Mouse (Mus musculus) forebrain, embryonic 15.5 days (tissue): ENCODE results near the gene Slc27a2. TPM values are rescaled to one million over a fixed set of nuclear protein-coding genes. Genes with fewer than 3 reads are reported as not detected.
A peak's percentile ranks its signal among the peaks of the same experiment; 100 is the strongest.
"Not testable (repeated sequence)": the region's sequence is repeated elsewhere in the genome, so short reads cannot be mapped to it uniquely, and the experiment has no call there.

Experiments
- ATAC-seq: fragments of 200-750 bp; cut with Nextera tagmentation; replicated peaks from 2 replicates; pipeline ENCODE4 v1.8.0; 2017; ENCODE audit warnings: mild to moderate bottlenecking, moderate TSS enrichment, moderate library complexity
- H3K27ac ChIP-seq: fragments of 300-500 bp; sonication (generic); replicated peaks from 2 replicates; pipeline ENCODE4 v1.5.1; 2015; ENCODE audit warnings: mild to moderate bottlenecking, inconsistent platforms
- H3K27me3 ChIP-seq: fragments of 300-500 bp; sonication (generic); 2 replicates; pipeline ENCODE4 v1.6.1; 2015; ENCODE audit warnings: inconsistent platforms
- H3K36me3 ChIP-seq: fragments of 300-500 bp; sonication (generic); 2 replicates; pipeline ENCODE4 v1.6.1; 2015; ENCODE audit warnings: mild to moderate bottlenecking, inconsistent platforms
- H3K4me1 ChIP-seq: fragments of 300-500 bp; sonication (generic); 2 replicates; pipeline ENCODE4 v1.6.1; 2015; ENCODE audit warnings: inconsistent platforms
- H3K4me2 ChIP-seq: fragments of 300-500 bp; sonication (generic); replicated peaks from 2 replicates; pipeline ENCODE4 v1.6.1; 2015; ENCODE audit warnings: mild to moderate bottlenecking, inconsistent platforms
- H3K4me3 ChIP-seq: fragments of 300-500 bp; sonication (generic); 2 replicates; pipeline ENCODE4 v1.5.1; 2015; ENCODE audit warnings: mild to moderate bottlenecking, inconsistent platforms
- H3K9ac ChIP-seq: fragments of 300-500 bp; sonication (generic); replicated peaks from 2 replicates; pipeline ENCODE4 v1.6.1; 2015; ENCODE audit warnings: mild to moderate bottlenecking, inconsistent platforms
- H3K9me3 ChIP-seq: fragments of 300-500 bp; sonication (generic); 2 replicates; pipeline ENCODE4 v1.6.1; 2016; ENCODE audit warnings: inconsistent platforms
- whole genome bisulfite sequencing: fragments of 180-500 bp; shearing (Covaris S2); methylation state at CpG from one replicate; pipeline ENCODE4 v1.1.7; 2015; ENCODE audit warnings: mixed read lengths; 5-methylcytosine and 5-hydroxymethylcytosine counted together
- polyA plus RNA-seq: library from polyadenylated mRNA; unstranded; fragments of >200 nt; fragmentation: Nextera tagmentation; extraction: Ambion mirVana; gene quantifications from 2 replicates; pipeline ENCODE4 v1.2.1, GENCODE M21; 2015

The Slc27a2 gene
- 4.3 and 4.5 TPM in 2 replicates for polyA plus RNA-seq

DNA sequence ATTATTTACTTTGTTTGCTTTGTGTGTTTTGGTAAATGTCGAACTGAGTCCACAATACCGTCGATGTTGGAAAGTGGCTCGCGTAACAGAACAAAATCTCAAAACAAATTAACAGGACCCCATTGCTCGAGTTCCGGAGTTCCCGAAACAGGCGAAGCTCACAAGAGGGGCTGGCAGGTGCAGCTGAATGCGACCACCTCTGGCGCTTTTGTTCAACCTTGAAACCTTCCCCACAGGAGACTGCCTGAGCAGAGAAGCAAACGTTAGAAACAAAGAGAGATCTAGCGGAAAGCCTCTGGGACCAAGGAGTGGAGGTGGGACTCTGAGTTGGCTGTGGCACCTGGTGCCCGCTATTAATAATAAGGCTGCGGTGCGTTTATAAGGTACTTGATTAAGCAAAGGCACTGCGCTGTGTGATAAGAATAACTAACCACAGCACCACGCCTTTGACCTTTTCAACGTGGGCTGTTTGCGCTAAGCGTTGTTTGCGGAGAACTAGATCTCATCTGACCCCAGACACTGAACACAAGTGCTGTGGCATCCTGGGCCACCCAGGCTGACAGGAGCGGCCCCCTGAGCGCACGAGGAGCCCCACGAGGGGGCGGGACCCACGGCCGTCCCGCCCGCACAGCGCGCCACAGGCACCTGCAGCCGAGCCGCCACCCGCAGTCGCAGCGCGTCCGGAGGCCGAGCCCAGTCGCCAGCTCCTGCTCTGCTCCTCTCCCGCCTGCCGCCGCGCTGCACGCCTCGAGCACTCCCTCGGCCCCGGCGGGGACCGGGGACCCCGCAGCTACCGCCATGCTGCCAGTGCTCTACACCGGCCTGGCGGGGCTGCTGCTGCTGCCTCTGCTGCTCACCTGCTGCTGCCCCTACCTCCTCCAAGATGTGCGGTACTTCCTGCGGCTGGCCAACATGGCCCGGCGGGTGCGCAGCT is at the start of gene Slc27a2:
Gene Slc27a2, plus strand, starts transcription at position 51 of the 934 bp plus-strand sequence.
- ATAC-seq = peak; percentile 89
- Histone ChIP-seq H3K27me3 (peaks cover 31% of the 10 kb centered on the region), H3K4me3 (peak within 1 kb of the TSS; percentile 71), H3K27ac (no peak within 1 kb of the TSS), H3K36me3 (no peaks in the 10 kb centered on the region), H3K9me3 (no peaks in the 10 kb centered on the region), H3K4me1 (peaks cover 11% of the 10 kb centered on the region), H3K9ac (peak within 1 kb of the TSS; percentile 54), H3K4me2 (peak within 1 kb of the TSS; percentile 96)
- WGBS = under 1% methylated on average over 61 of the region's 61 CpGs

DNA sequence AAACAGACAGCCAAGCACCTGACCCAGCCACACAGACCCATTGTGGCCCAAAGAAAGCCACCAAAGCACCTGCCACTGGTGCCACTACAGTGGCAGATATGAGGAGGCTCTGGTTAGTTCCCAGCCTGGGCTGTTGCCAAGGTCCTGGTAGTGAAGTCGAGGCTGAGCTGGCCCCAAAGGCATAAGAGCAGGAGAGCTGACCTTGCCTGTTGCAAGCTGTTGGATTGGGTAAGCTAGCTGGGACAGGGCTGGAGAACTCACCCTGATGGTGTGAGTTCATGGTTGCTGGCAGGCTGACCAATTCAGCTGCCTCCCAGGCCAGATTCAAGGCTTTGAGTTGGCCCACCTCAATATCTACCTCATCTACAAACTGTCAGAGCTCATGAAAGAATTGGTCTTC is 47.1 kb upstream of the Slc27a2 start:
- H3K9ac ChIP-seq = no peak overlapping the region
- H3K4me1 ChIP-seq = no peaks in the 10 kb centered on the region
- H3K36me3 ChIP-seq = no peaks in the 10 kb centered on the region
- 78% methylated on average over 1 of the region's 1 CpGs for WGBS
- ATAC-seq = no peak
- H3K4me2 ChIP-seq = no peak overlapping the region
- no peaks in the 10 kb centered on the region for H3K27me3 ChIP-seq
- no peaks in the 10 kb centered on the region for H3K9me3 ChIP-seq
- H3K4me3 ChIP-seq = no peak overlapping the region
- H3K27ac ChIP-seq = no peak overlapping the region

DNA sequence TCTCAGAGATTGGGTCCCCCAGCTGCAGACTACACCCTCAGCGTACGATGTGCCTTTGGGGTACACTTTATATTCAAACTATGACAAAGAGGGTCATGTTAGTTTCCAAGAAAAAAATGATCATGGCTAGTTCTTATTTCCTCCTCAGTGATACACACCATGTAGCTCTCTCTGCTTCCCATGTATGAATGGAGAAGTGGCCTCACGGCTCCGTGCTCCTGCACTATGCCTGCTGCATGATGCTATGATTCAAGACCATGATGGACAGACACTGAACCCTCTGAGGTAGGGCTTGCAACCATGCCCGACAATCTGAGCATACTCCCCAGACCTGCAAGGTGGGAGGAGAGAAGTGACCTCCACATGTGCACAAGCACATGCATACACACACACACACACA is 44.7 kb upstream of the Slc27a2 start:
- Histone ChIP-seq H3K27me3 (no peaks in the 10 kb centered on the region), H3K4me2 (no peak overlapping the region), H3K36me3 (no peaks in the 10 kb centered on the region), H3K27ac (no peak overlapping the region), H3K4me3 (no peak overlapping the region), H3K9ac (no peak overlapping the region), H3K4me1 (no peaks in the 10 kb centered on the region), H3K9me3 (no peaks in the 10 kb centered on the region)
- WGBS = 88% methylated on average over 5 of the region's 5 CpGs
- no peak for ATAC-seq

DNA sequence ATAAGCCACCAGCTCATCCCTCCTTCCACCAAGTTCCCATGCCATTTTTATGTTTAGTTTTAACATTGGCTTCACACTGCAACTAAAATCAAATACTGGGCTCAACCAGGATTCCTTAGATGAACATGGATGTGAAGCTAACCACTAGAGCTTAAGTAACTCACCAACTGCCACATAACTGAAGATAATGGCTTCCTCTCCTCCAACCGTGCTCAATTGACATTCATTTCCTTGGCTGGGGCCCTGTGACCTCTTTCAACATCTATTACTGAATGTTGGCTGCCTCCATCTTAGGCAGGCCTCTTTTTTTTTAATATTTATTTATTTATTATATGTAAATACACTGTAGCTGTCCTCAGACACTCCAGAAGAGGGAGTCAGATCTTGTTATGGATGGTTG is 44.0 kb upstream of the Slc27a2 start:
- Histone ChIP-seq H3K4me2 (no peak overlapping the region), H3K4me1 (no peaks in the 10 kb centered on the region), H3K9ac (no peak overlapping the region), H3K27me3 (no peaks in the 10 kb centered on the region), H3K27ac (no peak overlapping the region), H3K9me3 (no peaks in the 10 kb centered on the region), H3K4me3 (no peak overlapping the region), H3K36me3 (no peaks in the 10 kb centered on the region)
- WGBS = 68% methylated on average over 1 of the region's 1 CpGs
- ATAC-seq = no peak

DNA sequence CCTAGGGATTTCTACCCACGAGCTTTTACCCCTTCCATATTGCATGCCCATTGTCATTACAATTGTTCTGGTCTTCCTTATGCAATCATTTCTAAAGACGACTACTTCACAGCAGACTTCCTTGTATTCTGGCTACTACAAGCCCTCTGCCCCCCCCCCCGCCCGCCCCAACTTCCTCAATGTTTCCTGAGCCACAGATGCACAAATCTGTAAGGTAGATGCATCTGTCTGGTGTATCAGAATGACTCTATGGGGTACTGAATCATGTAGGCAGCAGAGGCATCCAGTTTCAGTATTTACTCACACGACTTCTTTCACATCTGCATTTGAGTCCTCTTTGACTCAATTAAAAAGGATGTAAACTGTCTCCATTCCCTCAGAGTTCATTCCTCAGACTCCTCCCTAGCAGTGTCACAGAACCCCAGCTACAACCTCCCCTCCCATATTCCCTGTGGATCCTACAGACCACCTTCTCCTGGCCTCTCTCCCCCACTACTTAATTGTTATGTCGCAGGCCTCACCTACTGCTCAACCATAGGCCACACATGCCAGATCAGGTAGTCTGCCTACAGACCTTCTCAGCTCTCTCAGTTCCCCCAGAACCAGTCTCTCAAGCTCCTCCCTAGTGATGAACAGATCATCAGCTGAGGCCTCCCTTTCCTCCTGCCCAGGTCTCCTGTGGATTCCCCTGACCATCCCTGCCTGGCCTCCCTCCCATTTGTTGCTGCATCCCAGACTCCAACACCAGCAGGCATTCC is 37.0 kb upstream of the Slc27a2 start:
- H3K4me1 ChIP-seq = no peaks in the 10 kb centered on the region
- no peaks in the 10 kb centered on the region for H3K36me3 ChIP-seq
- no peak overlapping the region for H3K4me2 ChIP-seq
- no peak overlapping the region for H3K9ac ChIP-seq
- no peak overlapping the region for H3K27ac ChIP-seq
- no peaks in the 10 kb centered on the region for H3K9me3 ChIP-seq
- H3K27me3 ChIP-seq = no peaks in the 10 kb centered on the region
- 78% methylated on average over 6 of the region's 6 CpGs for WGBS
- no peak for ATAC-seq
- no peak overlapping the region for H3K4me3 ChIP-seq

DNA sequence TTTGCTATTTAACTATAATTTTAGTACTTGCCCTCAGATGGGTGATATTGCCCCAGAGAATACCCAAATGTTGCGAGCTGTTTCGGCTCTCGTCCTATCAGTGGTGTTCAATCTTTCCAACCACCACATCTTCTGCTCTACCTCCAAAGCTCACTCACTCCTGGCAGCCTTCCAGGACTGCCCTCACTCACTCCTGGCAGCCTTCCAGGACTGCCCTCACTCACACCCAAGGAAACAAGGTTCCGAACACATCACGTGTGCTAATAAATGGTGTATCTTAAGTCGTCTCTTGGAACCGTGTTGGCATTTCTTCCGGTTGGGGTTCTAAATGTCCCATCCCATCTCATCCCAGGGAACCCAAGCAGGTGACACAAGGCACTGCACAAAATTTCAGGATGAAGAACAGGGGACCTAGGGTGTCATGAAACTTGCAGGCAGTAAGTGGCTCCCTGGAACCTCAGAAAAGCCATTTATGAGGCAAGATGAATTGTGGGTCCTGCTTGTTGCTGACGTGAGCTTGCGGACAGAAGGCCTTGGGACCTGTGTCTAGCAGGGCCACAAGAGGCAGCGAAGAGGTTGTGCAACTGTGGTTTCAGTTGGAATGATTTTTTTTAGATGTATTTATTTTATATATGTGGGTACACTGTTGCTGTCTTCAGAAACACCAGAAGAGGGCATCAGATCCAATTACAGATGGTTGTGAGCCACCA is 32.2 kb upstream of the Slc27a2 start:
- Histone ChIP-seq H3K4me3 (no peak overlapping the region), H3K4me2 (no peak overlapping the region), H3K27me3 (no peaks in the 10 kb centered on the region), H3K4me1 (no peaks in the 10 kb centered on the region), H3K36me3 (no peaks in the 10 kb centered on the region), H3K9me3 (no peaks in the 10 kb centered on the region), H3K27ac (no peak overlapping the region), H3K9ac (no peak overlapping the region)
- WGBS = 75% methylated on average over 11 of the region's 11 CpGs
- no peak for ATAC-seq

DNA sequence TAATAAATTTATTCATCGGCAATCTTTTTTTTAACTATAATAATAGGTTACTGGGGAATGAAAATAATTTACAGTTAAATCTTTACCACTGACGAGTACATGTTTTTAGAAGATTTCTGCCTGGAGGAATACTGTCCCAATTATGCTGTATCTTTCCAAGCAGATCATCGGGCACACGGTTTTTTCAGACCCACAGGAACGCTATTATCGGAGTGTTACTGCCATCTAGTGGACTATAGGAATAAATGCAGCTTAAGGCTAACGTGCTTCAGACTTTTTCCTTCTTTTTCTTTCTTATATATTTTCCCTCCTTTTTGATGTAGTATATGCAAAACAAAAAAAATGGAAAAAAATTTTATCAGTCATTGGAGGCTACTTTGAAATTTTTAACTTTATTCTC is 31.4 kb upstream of the Slc27a2 start:
- Histone ChIP-seq H3K4me1 (no peaks in the 10 kb centered on the region), H3K9ac (no peak overlapping the region), H3K4me2 (no peak overlapping the region), H3K27ac (no peak overlapping the region), H3K4me3 (no peak overlapping the region), H3K9me3 (no peaks in the 10 kb centered on the region), H3K27me3 (no peaks in the 10 kb centered on the region), H3K36me3 (no peaks in the 10 kb centered on the region)
- peak; percentile 80; the same call in 1 of the 2 replicates for ATAC-seq
- 14% methylated on average over 7 of the region's 7 CpGs for WGBS

DNA sequence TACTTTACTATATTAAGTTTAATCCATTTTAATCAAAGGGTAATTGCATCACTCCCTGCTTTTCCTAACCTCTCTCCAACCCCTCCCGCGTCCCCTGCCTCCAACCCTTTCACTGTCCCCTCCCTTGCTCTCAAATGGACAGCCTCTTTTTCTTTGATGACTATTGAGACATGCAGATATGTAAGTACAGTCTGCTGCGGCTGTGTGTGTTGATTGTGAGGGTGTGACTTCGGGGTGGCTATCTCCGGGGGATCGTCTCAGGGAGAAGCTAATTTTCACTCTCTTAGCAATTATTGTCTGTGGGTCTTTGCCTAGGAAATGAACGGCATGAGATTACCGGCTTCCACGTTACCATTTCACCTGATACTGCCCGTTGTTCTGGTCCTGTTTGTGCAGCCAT is 30.7 kb upstream of the Slc27a2 start:
- no peak for ATAC-seq
- no peak overlapping the region for H3K27ac ChIP-seq
- H3K9ac ChIP-seq = no peak overlapping the region
- no peak overlapping the region for H3K4me3 ChIP-seq
- no peaks in the 10 kb centered on the region for H3K27me3 ChIP-seq
- no peaks in the 10 kb centered on the region for H3K4me1 ChIP-seq
- no peaks in the 10 kb centered on the region for H3K9me3 ChIP-seq
- H3K36me3 ChIP-seq = no peaks in the 10 kb centered on the region
- no peak overlapping the region for H3K4me2 ChIP-seq
- whole genome bisulfite sequencing = 76% methylated on average over 10 of the region's 10 CpGs

DNA sequence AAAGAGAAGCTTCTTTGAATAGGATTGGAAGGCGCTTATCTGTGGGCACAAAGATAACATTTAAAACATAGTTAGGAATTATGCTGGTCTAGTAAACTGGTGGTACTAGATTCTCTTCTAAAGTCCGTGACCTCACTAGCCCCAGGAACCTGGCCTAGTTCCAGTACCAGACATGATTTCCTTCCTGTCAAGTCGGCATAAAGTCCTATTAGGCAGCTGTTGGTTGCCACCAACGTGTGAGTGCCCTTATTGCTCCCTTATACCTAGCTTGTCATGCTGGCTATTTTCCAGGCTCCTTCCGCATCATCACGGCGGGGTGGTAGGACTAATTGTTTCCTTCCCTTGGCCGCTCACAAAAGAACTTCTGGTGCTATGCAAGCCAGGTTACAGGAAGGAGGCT is 30.2 kb upstream of the Slc27a2 start:
- ATAC-seq = no peak
- H3K9me3 ChIP-seq = no peaks in the 10 kb centered on the region
- H3K9ac ChIP-seq = no peak overlapping the region
- no peaks in the 10 kb centered on the region for H3K36me3 ChIP-seq
- H3K27me3 ChIP-seq = no peaks in the 10 kb centered on the region
- no peak overlapping the region for H3K4me3 ChIP-seq
- no peaks in the 10 kb centered on the region for H3K4me1 ChIP-seq
- H3K27ac ChIP-seq = no peak overlapping the region
- WGBS = 54% methylated on average over 8 of the region's 8 CpGs
- no peak overlapping the region for H3K4me2 ChIP-seq

DNA sequence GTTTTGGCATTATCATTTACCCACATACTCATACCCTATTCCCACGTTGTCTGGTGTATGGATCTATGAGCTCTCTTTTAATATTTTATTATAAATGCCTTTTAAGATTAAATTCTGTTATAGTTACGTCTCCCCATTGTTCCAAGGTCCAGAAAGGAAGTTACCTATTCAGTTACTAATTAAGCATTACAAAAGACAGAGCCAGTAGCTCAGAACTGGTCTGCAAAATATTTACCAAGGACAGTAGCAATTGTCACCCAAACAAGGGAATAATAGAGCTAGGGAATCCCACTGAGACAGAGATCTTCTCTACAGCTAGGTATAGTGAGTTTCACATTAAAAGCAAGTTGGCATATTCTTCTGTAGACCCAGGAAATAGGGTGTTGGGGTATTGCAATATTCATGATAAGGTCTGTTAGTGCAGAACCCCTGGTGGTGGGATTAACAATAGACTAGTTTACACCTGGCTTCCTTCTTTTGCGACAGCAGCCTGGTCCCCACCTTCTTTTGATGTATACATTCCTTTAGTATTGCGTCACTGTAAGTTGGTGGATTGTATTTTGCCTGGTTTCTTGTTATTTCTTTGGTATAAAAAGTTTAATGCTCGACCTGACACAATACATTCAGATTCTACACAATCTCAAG is 29.0 kb upstream of the Slc27a2 start:
- H3K4me1 ChIP-seq, ATAC-seq, H3K9me3 ChIP-seq, H3K4me3 ChIP-seq, H3K4me2 ChIP-seq, H3K27ac ChIP-seq, H3K9ac ChIP-seq, H3K36me3 ChIP-seq, H3K27me3 ChIP-seq: not testable (repeated sequence)
- WGBS = 60% methylated on average over 5 of the region's 5 CpGs

DNA sequence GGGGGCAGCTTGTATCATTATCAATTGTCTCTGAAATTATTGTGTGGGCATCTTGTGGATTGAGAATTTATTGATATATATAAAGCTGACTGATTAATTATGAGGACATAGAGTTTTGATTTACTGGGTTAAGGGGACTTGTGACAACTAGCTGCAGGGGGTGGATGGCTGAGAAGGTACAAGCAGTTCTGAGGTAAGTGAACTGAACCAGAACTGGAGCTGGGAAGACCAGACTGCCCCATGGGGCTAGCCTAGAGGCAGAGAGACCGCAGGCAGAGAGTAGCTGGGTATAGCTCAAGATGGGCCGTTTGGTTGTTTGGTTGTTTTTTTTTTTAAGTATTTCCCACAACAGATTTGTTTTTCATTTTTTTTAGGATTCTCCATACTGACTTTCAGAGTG is 27.9 kb upstream of the Slc27a2 start:
- Histone ChIP-seq H3K36me3 (no peaks in the 10 kb centered on the region), H3K4me1 (no peaks in the 10 kb centered on the region), H3K9ac (no peak overlapping the region), H3K27ac (no peak overlapping the region), H3K4me2 (no peak overlapping the region), H3K9me3 (no peaks in the 10 kb centered on the region), H3K4me3 (no peak overlapping the region), H3K27me3 (no peaks in the 10 kb centered on the region)
- 89% methylated on average over 2 of the region's 2 CpGs for WGBS
- ATAC-seq = no peak
